Mouse (Mus musculus): ENCODE results near the gene Six6.

GRCm38 (mm10) chr12:72958446-72958845 lies 18.8 kb downstream of the Six6 start:
- TF ChIP-seq POLR2AphosphoS2 (IDR thresholded peaks at IDR 0.05; ENCODE audit: insufficient read length, low read depth): no peak
- no peak for TF ChIP-seq POLR2A (IDR thresholded peaks at IDR 0.05; ENCODE audit: insufficient read length, low read depth)

Data from myocyte (in vitro differentiated cells).